Mouse (Mus musculus) liver, postnatal 0 days (tissue): Measurements from ENCODE around the gene Gmeb1. TPM values are rescaled to one million over a fixed set of nuclear protein-coding genes. Genes with fewer than 3 reads are reported as not detected.
A peak's percentile ranks its signal among the peaks of the same experiment; 100 is the strongest.
"Not testable (repeated sequence)": the region's sequence is repeated elsewhere in the genome, so short reads cannot be mapped to it uniquely, and the experiment has no call there.

ENCODE experiments used
- ATAC-seq: fragments of 200-750 bp; cut with Nextera tagmentation; 2 replicates; pipeline ENCODE4 v1.8.0; 2017; ENCODE audit warnings: mild to moderate bottlenecking, moderate library complexity
- DNase-seq: peaks from one replicate; pipeline ENCODE4 v3.0.0-alpha.2; 2016
- H3K27ac ChIP-seq: fragments of 300-500 bp; sonication (generic); 2 replicates; pipeline ENCODE4 v1.5.1; 2014; ENCODE audit warnings: antibody characterized with exemption, moderate library complexity, mild to moderate bottlenecking, low read depth
- H3K27me3 ChIP-seq: fragments of 300-500 bp; sonication (generic); 2 replicates; pipeline ENCODE4 v1.6.1; 2014; ENCODE audit warnings: low read length, control low read depth, mixed read lengths; ENCODE audit not compliant: insufficient read depth
- H3K36me3 ChIP-seq: fragments of 300-500 bp; sonication (generic); replicated peaks from 2 replicates; pipeline ENCODE4 v1.6.1; 2014; ENCODE audit warnings: mild to moderate bottlenecking, control low read depth, low read length, moderate library complexity, mixed read lengths; ENCODE audit not compliant: insufficient read depth
- H3K4me1 ChIP-seq: fragments of 300-500 bp; sonication (generic); 2 replicates; pipeline ENCODE4 v1.6.1; 2014; ENCODE audit warnings: antibody characterized with exemption, mild to moderate bottlenecking, control low read depth; ENCODE audit not compliant: insufficient read depth
- H3K4me2 ChIP-seq: fragments of 300-500 bp; sonication (generic); 2 replicates; pipeline ENCODE4 v1.6.1; 2014; ENCODE audit warnings: low read depth, mild to moderate bottlenecking, low read length, moderate library complexity, mixed read lengths
- H3K4me3 ChIP-seq: fragments of 300-500 bp; sonication (generic); 2 replicates; pipeline ENCODE4 v1.5.1; 2014; ENCODE audit warnings: low read depth, low read length
- H3K9ac ChIP-seq: fragments of 300-500 bp; sonication (generic); replicated peaks from 2 replicates; pipeline ENCODE4 v1.6.1; 2014; ENCODE audit warnings: mild to moderate bottlenecking, moderate library complexity
- H3K9me3 ChIP-seq: fragments of 300-500 bp; sonication (generic); 2 replicates; pipeline ENCODE4 v1.6.1; 2016; ENCODE audit warnings: mild to moderate bottlenecking, control low read depth, low read length, mixed read lengths
- CTCF ChIP-seq: sonication (generic); IDR thresholded peaks from 2 replicates; pipeline ENCODE4 v1.5.1; 2016; ENCODE audit warnings: antibody characterized with exemption, low read depth
- EP300 ChIP-seq: IDR thresholded peaks from 2 replicates; pipeline ENCODE4 v1.6.1; 2016; ENCODE audit warnings: antibody characterized with exemption, low read depth, mild to moderate bottlenecking
- WGBS: fragments of 180-500 bp; shearing (Covaris S2); extraction: QIAGEN DNeasy Blood & Tissue Kit; methylation state at CpG from one replicate; pipeline ENCODE4 v1.1.7; 2014; ENCODE audit not compliant: insufficient replicate concordance; 5-methylcytosine and 5-hydroxymethylcytosine counted together
- polyA plus RNA-seq: library from polyadenylated mRNA; unstranded; fragments of >200 nt; fragmentation: Nextera tagmentation; extraction: Ambion mirVana; gene quantifications from 2 replicates; pipeline ENCODE4 v1.2.1, GENCODE M21; 2015

Gmeb1 gene
- polyA plus RNA-seq, 1 experiment from 2014 or later, result 8.9 TPM

- no peak overlapping the region for H3K27ac ChIP-seq
- WGBS, result 48% methylated on average over 8 of the region's 8 CpGs
- no peaks in the 10 kb centered on the region for H3K4me1 ChIP-seq
- H3K9ac ChIP-seq, result no peak overlapping the region
- H3K9me3 ChIP-seq, result peaks cover 4% of the 10 kb centered on the region; the same call in 1 of the 2 replicates
- H3K36me3 ChIP-seq, result peaks cover 17% of the 10 kb centered on the region
- H3K4me2 ChIP-seq, result no peak overlapping the region
- TF ChIP-seq CTCF (peak; percentile 54), EP300 (no peak)
- peak; percentile 43 for DNase-seq
- H3K27me3 ChIP-seq, result no peaks in the 10 kb centered on the region
- no peak overlapping the region for H3K4me3 ChIP-seq
- 0 out of 2 replicates have a peak, but pooled peaks have one; percentile 27 for ATAC-seq
Observed at GRCm38 (mm10) chr4:132295696-132296390, 34.4 kb upstream of the Gmeb1 start.

- 77% methylated on average over 7 of the region's 7 CpGs for WGBS
- no peak overlapping the region; the same call in 1 of the 2 replicates for H3K9ac ChIP-seq
- no peaks in the 10 kb centered on the region for H3K4me1 ChIP-seq
- H3K27ac ChIP-seq, result no peak overlapping the region
- no peak overlapping the region for H3K4me2 ChIP-seq
- H3K36me3 ChIP-seq, result peaks cover 22% of the 10 kb centered on the region
- ATAC-seq, result no peak
- H3K27me3 ChIP-seq, result no peaks in the 10 kb centered on the region
- no peak overlapping the region for H3K4me3 ChIP-seq
- TF ChIP-seq EP300 (no peak), CTCF (no peak)
- no peak for DNase-seq
- H3K9me3 ChIP-seq, result peaks cover 4% of the 10 kb centered on the region; the same call in 1 of the 2 replicates
Observed at GRCm38 (mm10) chr4:132293682-132294240, 32.4 kb upstream of the Gmeb1 start.

- no peak for DNase-seq
- H3K27me3 ChIP-seq, result no peaks in the 10 kb centered on the region
- no peak for ATAC-seq
- no peak overlapping the region for H3K4me2 ChIP-seq
- H3K27ac ChIP-seq, result no peak overlapping the region
- WGBS, result 59% methylated on average over 4 of the region's 4 CpGs
- H3K9ac ChIP-seq, result no peak overlapping the region
- H3K4me1 ChIP-seq, result no peaks in the 10 kb centered on the region
- H3K36me3 ChIP-seq, result peaks cover 22% of the 10 kb centered on the region
- H3K9me3 ChIP-seq, result peaks cover 4% of the 10 kb centered on the region; the same call in 1 of the 2 replicates
- TF ChIP-seq CTCF, result peak; percentile 59
- no peak for TF ChIP-seq EP300
- H3K4me3 ChIP-seq, result no peak overlapping the region
Observed at GRCm38 (mm10) chr4:132292988-132293387, 31.6 kb upstream of the Gmeb1 start.

GRCm38 (mm10) chr4:132291624-132292335, 30.4 kb upstream of the Gmeb1 start:
- Histone ChIP-seq H3K4me1 (no peaks in the 10 kb centered on the region), H3K4me2 (no peak overlapping the region), H3K9ac (no peak overlapping the region), H3K9me3 (peaks cover 4% of the 10 kb centered on the region; the same call in 1 of the 2 replicates), H3K4me3 (no peak overlapping the region), H3K27me3 (no peaks in the 10 kb centered on the region), H3K27ac (no peak overlapping the region), H3K36me3 (peaks cover 22% of the 10 kb centered on the region)
- WGBS, result 88% methylated on average over 12 of the region's 12 CpGs
- DNase-seq (no peak), ATAC-seq (no peak)
- no peak for TF ChIP-seq EP300
- peak; percentile 43 for TF ChIP-seq CTCF

- peaks cover 22% of the 10 kb centered on the region for H3K36me3 ChIP-seq
- H3K9me3 ChIP-seq, result peaks cover 4% of the 10 kb centered on the region; the same call in 1 of the 2 replicates
- H3K27me3 ChIP-seq, result no peaks in the 10 kb centered on the region
Observed at GRCm38 (mm10) chr4:132291056-132291455, 29.7 kb upstream of the Gmeb1 start.

GRCm38 (mm10) chr4:132288840-132289239, 27.4 kb upstream of the Gmeb1 start:
- not testable (repeated sequence) for H3K4me2 ChIP-seq, H3K9me3 ChIP-seq, DNase-seq, H3K4me3 ChIP-seq, H3K27ac ChIP-seq, H3K27me3 ChIP-seq, H3K4me1 ChIP-seq, ATAC-seq, H3K9ac ChIP-seq
- peaks cover 37% of the 10 kb centered on the region for H3K36me3 ChIP-seq
- 93% methylated on average over 3 of the region's 5 CpGs for WGBS

More at GRCm38 (mm10) chr4:132291056-132291455, 29.7 kb upstream of the Gmeb1 start:
- ATAC-seq, result no peak
- Histone ChIP-seq H3K4me1 (no peaks in the 10 kb centered on the region), H3K27ac (no peak overlapping the region), H3K4me3 (no peak overlapping the region), H3K4me2 (no peak overlapping the region), H3K9ac (no peak overlapping the region)
- DNase-seq, result no peak
- 93% methylated on average over 4 of the region's 4 CpGs for WGBS
- TF ChIP-seq EP300 (no peak), CTCF (no peak)
